Mouse (Mus musculus) G1E (cell line): ENCODE data around the gene Edc4. TPM values are rescaled to one million over a fixed set of nuclear protein-coding genes. Genes with fewer than 3 reads are reported as not detected.
"Not testable (repeated sequence)": the region's sequence is repeated elsewhere in the genome, so short reads cannot be mapped to it uniquely, and the experiment has no call there.

Source experiments
- ATAC-seq: 2 replicates; pipeline ENCODE4 v1.8.0; 2016; ENCODE audit warnings: mild to moderate bottlenecking; ENCODE audit not compliant: insufficient number of reproducible peaks, poor library complexity, low FRiP score, severe bottlenecking; ENCODE audit errors: extremely low read depth
- DNase-seq: peaks from one replicate; pipeline ENCODE4 v3.0.0; 2012; ENCODE audit warnings: low spot score
- H3K27me3 ChIP-seq: 2 replicates; pipeline ENCODE4 v1.6.1; 2012; ENCODE audit warnings: mild to moderate bottlenecking, low read length, inconsistent platforms; ENCODE audit not compliant: insufficient read depth
- H3K36me3 ChIP-seq: replicated peaks from 2 replicates; pipeline ENCODE3; 2012; ENCODE audit warnings: mild to moderate bottlenecking, inconsistent platforms
- H3K4me1 ChIP-seq: 2 replicates; pipeline ENCODE4 v1.6.1; 2012; ENCODE audit warnings: low read depth, low read length, inconsistent platforms, mixed read lengths; ENCODE audit not compliant: insufficient read depth
- H3K4me3 ChIP-seq: 2 replicates; pipeline ENCODE4 v1.5.1; 2012; ENCODE audit warnings: low read depth, mild to moderate bottlenecking, inconsistent platforms, low read length, moderate library complexity, mixed read lengths
- H3K9me3 ChIP-seq: replicated peaks from 2 replicates; pipeline ENCODE4 v1.6.1; 2012; ENCODE audit warnings: inconsistent platforms
- CTCF ChIP-seq: IDR thresholded peaks from 2 replicates; pipeline ENCODE4 v1.5.1; 2012; ENCODE audit warnings: low read depth, low read length, inconsistent platforms, mixed read lengths
- GATA1 ChIP-seq: IDR thresholded peaks from 2 replicates; pipeline ENCODE4 v1.6.1; 2012; ENCODE audit warnings: borderline replicate concordance, low read length, inconsistent platforms, mixed read lengths
- GATA2 ChIP-seq: IDR thresholded peaks from 2 replicates; pipeline ENCODE4 v1.6.1; 2012; ENCODE audit warnings: low read depth, low read length, inconsistent platforms, borderline replicate concordance
- POLR2AphosphoS5 ChIP-seq: IDR thresholded peaks from 2 replicates; pipeline ENCODE4 v1.6.1; 2012; ENCODE audit warnings: low read depth, low read length, inconsistent platforms; ENCODE audit not compliant: insufficient replicate concordance
- TAL1 ChIP-seq: conservative IDR thresholded peaks from 2 replicates; pipeline ENCODE4 v1.6.1; 2012; ENCODE audit warnings: low read depth, low read length, inconsistent platforms, mixed read lengths
- polyA plus RNA-seq: library from polyadenylated mRNA; stranded (reverse); fragments of >175 nt; gene quantifications from 2 replicates; pipeline ENCODE4 v1.2.3, GENCODE M21; 2012
- total RNA-seq, 2 experiments: library from RNA; stranded (forward) in 1 of 2; stranded (reverse) in 1 of 2; fragments of 200-1000 nt in 1 of 2; fragments of >200 nt in 1 of 2; fragmentation: Nextera tagmentation in 1 of 2; gene quantifications; 2 replicates each; pipeline ENCODE4 v1.2.3; 2014 to 2017

Edc4 gene
- total RNA-seq (2014; fragmentation: Nextera tagmentation) (32.7 and 53.4 TPM in 2 replicates), total RNA-seq (2017) (39.7 and 43.0 TPM in 2 replicates), polyA plus RNA-seq (27.4 and 29.7 TPM in 2 replicates)

DNA sequence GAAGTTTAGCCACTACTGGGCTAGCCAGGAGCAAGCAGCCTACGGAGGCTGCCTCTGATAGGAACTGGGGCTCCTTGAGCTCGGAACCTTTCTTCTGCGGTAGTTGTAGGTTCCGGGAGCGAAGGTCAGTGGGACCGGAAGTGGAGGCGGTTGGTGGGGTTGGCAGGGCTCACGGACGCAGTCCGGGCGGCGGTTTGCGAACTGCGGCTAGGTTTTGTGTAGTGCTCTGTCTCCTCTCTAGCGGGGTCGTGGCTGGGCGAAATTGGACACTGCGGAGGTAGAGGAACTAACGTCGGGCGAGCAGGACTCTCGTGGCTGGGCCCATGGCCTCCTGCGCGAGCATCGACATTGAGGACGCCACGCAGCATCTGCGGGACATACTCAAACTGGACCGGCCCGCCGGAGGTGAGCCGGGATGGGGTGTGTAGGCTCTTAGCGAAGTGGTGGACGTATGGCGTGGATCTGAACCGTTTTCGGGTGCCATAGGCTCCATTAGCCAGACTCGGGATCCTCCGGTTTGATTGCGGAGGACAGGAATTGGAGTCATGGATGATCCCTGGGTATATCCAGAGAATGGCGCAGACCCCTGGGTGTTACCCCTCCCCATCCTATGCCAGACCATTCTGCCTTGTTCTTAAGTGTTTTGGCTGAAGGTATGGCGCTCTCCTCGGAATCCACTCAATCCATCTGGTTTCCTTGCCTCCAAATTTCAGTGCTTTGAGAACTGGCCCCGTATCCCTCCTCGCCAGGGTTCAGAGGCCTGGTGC lies at the start of gene Edc4:
Gene Edc4 (plus strand): TSS at position 128 of the 767 bp plus-strand sequence.
- no peaks in the 10 kb centered on the region for H3K9me3 ChIP-seq
- H3K27me3 ChIP-seq, result no peaks in the 10 kb centered on the region
- peak; percentile 89 for ATAC-seq
- peak within 1 kb of the TSS; percentile 93 for H3K4me3 ChIP-seq
- DNase-seq, result peak; percentile 60
- no peak for TF ChIP-seq GATA2
- TF ChIP-seq TAL1, result no peak
- no peak for TF ChIP-seq POLR2AphosphoS5
- TF ChIP-seq CTCF, result no peak
- no peak for TF ChIP-seq GATA1
- H3K36me3 ChIP-seq, result peaks cover 82% of the 10 kb centered on the region
- H3K4me1 ChIP-seq, result peaks cover 29% of the 10 kb centered on the region

DNA sequence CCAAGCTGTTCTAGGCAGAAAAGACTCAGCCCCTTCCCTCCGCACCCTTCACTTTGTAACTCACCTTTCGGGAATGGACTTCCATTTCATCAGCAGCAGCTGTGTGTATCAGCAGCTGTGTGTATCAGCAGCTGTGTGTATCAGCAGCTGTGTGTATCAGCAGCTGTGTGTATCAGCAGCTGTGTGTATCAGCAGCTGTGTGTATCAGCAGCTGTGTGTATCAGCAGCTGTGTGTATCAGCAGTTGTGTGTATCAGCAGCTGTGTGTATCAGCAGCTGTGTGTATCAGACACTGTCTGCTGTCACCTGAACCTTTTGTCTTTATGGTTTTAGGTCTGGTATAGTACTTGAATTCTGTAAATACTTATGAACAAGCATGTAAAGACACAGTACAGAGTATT lies 46.9 kb upstream of the Edc4 start:
- H3K4me1 ChIP-seq, result peaks cover 27% of the 10 kb centered on the region
- not testable (repeated sequence) for ATAC-seq, DNase-seq, H3K27me3 ChIP-seq, H3K4me3 ChIP-seq, H3K9me3 ChIP-seq, H3K36me3 ChIP-seq

DNA sequence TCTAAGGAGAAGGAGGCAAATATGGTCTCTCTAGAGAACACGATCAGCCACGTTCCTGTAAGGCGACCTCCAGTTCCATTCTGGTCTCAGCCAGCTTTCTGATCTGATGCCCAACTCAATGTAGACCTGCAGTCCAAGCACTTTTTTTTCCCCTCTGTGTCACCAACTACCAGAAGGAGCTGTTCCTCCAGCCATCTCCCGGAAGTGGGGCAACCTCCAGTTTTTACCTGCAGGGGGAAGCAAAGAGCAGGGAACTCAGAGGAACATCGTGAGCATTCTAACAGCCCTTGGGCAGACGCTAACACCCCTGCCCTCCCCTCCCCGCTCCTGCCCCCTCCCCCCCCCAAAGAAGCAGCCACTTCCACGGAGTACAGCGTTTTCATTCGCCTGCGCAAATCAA lies 45.4 kb upstream of the Edc4 start:
- TF ChIP-seq CTCF (peak; percentile 45), TAL1 (no peak)
- peak; percentile 31 for DNase-seq
- Histone ChIP-seq H3K4me1 (peaks cover 31% of the 10 kb centered on the region), H3K27me3 (peaks cover 3% of the 10 kb centered on the region; the same call in 1 of the 2 replicates), H3K9me3 (no peaks in the 10 kb centered on the region), H3K4me3 (no peak overlapping the region; the same call in 1 of the 2 replicates), H3K36me3 (no peaks in the 10 kb centered on the region)
- ATAC-seq, result peak; percentile 63

DNA sequence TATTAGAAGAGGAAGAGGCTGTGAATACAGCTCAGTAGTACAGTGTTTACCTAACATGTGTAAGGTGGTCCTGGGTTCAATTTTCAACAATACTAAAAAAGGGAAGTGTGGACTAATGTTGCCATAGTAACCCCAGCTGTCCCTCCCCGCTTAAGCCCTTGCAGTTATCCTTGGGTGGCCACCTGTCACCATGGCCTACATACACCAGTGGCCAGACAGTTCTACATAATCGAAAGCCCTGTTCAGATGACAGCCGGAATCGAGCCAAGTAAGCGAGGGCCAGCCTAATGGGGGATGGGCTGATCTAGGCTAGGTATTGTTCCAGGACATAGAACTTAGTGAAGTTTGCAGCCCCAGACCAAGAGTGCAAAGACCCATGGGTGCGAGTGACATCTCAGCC lies 43.7 kb upstream of the Edc4 start:
- DNase-seq, result no peak
- TF ChIP-seq POLR2AphosphoS5, result no peak
- ATAC-seq, result no peak
- H3K27me3 ChIP-seq, result peaks cover 3% of the 10 kb centered on the region; the same call in 1 of the 2 replicates
- H3K4me3 ChIP-seq, result no peak overlapping the region
- 0 out of 2 replicates have a peak, but pooled peaks cover 4% of the 10 kb centered on the region for H3K9me3 ChIP-seq
- H3K4me1 ChIP-seq, result peaks cover 31% of the 10 kb centered on the region
- peaks cover 11% of the 10 kb centered on the region for H3K36me3 ChIP-seq

DNA sequence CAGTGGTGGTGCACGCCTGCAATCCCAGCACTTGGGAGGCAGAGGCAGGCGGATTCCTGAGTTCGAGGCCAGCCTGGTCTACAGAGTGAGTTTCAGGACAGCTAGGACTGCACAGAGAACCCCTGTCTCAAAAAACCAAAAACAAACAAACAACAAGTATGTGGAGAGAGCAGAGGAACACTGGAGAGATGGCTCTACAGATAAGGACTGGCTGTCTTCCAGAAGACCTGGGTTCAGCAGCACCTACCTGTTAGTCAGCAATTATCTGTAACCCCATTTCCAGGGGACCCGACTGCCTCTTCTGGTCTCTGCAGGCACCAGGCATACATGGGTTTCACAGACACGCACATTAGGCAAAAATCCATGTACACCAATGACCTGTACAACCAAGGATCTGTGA lies 41.5 kb upstream of the Edc4 start:
- 0 out of 2 replicates have a peak, but pooled peaks cover 4% of the 10 kb centered on the region for H3K9me3 ChIP-seq
- ATAC-seq, result no peak
- TF ChIP-seq GATA1 (no peak), CTCF (no peak), TAL1 (no peak), GATA2 (no peak), POLR2AphosphoS5 (no peak)
- H3K27me3 ChIP-seq, result no peaks in the 10 kb centered on the region
- no peak overlapping the region for H3K4me3 ChIP-seq
- peaks cover 24% of the 10 kb centered on the region for H3K36me3 ChIP-seq
- peaks cover 31% of the 10 kb centered on the region for H3K4me1 ChIP-seq
- DNase-seq, result no peak

DNA sequence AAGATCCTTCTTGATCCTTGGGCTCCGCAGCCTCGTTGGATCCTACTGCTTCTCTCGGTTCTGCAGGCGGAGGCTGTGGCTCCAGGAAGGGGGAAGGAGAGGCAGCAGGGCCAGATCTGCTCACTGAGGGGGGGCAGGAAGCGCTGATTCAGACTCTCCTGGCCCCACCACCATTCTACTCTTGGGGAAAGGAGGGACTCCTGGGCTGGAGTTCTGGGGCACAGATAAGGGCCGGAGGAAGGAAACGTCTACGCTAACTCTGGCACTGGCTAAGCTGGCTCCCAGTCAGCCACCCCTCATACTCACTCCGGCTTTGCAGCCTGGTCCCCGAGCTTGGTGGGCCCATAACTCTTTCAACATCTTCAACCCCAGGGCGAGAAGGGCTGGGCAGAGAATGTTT lies 34.0 kb upstream of the Edc4 start:
- DNase-seq (no peak), ATAC-seq (no peak)
- no peaks in the 10 kb centered on the region for H3K27me3 ChIP-seq
- H3K36me3 ChIP-seq, result peaks cover 75% of the 10 kb centered on the region
- no peaks in the 10 kb centered on the region for H3K9me3 ChIP-seq
- H3K4me3 ChIP-seq, result no peak overlapping the region
- H3K4me1 ChIP-seq, result peaks cover 12% of the 10 kb centered on the region
- TF ChIP-seq POLR2AphosphoS5 (no peak), CTCF (no peak), TAL1 (no peak), GATA2 (no peak), GATA1 (no peak)

DNA sequence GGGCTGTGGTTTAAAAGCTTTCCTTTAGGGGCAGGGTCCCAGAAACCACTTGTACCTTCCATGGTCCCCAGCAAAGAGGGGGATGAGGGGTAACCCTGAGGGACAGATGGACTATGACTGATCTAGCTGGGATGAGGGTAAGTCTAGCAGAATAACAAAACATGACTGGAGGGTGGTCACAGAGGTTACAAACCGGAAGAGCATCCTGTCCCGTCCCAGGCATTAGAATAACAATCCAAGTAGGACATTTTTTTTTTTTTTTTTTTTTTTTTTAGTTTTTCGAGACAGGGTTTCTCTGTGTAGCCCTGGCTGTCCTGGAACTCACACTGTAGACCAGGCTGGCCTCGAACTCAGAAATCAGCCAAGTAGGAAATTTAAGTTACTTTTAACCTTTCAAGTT lies 30.7 kb upstream of the Edc4 start:
- H3K4me1 ChIP-seq, result peaks cover 21% of the 10 kb centered on the region
- ATAC-seq (no peak), DNase-seq (no peak)
- H3K4me3 ChIP-seq, result no peak overlapping the region
- H3K9me3 ChIP-seq, result no peaks in the 10 kb centered on the region
- H3K27me3 ChIP-seq, result no peaks in the 10 kb centered on the region
- peaks cover 51% of the 10 kb centered on the region for H3K36me3 ChIP-seq
- TF ChIP-seq CTCF (no peak), GATA2 (no peak), POLR2AphosphoS5 (no peak), TAL1 (no peak), GATA1 (no peak)
